Mouse (Mus musculus): ENCODE results near the gene Gc. TPM values are rescaled to one million over a fixed set of nuclear protein-coding genes. Genes with fewer than 3 reads are reported as not detected.

Gc gene
- total RNA-seq (2021), result not detected

DNA sequence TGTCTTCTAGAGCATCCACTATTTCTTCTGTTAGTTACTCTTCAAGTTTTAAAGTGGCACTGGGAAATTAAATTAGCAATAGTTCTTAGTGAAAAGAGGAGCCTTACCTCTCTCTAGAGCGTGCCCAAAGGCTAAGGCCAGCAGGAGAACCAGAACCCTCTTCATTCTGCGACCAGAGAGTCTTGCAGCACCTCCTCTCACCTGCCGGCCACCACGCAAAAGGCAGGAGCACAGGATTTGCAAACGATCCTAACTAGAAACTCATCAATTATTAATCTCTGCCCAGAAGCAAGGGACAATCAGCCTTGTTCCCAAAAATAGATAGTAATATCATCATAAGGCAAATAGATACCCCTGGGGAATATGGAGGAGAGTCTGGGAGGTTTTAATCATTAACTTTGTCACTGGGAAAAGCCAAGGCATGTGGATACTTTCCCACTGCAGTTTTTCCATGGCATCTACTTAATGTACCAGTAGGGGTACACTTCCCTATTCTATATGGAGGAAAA lies at the start of gene Gc:
Gene Gc (minus strand): TSS at position 345 of the 509 bp plus-strand sequence.
- DNase-seq (ENCODE audit: extremely low spot score in 1 of 2, low spot score in 1 of 2), result no peak

DNA sequence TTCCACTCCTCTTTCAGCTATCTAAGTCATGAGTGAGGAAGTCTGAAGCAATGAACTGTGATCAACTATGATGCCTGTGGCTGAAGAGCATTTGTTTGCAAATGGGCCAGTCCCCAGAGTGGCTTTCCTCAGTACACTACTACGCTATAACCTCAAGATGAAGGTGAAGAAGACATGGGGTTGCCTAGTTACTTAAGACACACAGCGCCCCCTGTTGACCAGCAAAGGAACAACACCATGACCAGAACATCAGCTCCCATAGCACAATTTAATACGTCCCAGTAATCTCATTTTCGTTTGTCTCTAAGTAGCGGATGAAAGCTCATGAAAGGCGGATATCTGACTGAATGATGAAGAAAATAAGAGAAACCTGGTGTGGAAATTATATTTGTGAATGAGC lies 42.5 kb upstream of the Gc start:
- DNase-seq (ENCODE audit: extremely low spot score in 1 of 2, low spot score in 1 of 2), result no peak

- no peak for DNase-seq (ENCODE audit: extremely low spot score in 1 of 2, low spot score in 1 of 2)
These were observed 34.9 kb upstream of the Gc start for GRCm38 (mm10) chr5:89492560-89492959.

DNA sequence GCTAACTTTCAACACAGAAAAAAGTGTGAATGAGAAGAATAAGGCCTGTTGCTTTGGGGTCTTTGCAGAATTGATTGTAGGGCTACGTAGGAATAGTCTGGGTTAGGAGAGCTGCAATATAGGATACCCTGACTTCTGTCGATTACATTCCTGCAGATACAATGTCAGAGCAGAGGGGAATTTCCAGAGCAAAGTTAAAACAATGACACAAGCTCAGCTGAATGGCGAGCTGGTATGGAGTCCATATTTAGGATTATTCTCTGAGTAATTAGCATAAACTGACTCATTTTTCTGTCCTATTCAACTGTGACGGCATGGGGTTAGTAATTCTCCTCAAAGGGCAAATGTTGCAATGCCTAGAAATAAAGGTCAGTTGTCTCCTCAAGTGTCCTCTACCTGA lies 12.8 kb upstream of the Gc start:
- DNase-seq (ENCODE audit: extremely low spot score in 1 of 2, low spot score in 1 of 2), result no peak

DNA sequence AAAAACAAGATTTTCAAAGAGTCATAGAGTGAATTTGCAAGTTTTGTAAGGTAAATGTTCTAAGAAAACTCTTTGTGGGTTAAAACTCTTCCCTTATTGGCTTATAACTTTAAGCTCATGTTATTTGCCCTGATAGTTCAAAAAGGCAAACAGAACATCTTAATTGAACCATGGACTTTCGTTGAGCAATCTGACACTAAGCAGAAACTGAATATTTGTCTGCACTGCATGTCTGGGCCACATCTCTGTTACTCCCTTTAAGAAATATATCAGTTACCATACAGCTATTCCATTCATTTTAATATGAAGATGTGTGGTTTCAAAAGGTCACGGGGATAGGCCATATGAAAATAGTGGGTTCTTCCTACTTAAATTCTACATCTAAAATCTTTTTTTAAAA lies 10.2 kb upstream of the Gc start:
- DNase-seq (ENCODE audit: extremely low spot score in 1 of 2, low spot score in 1 of 2), result no peak

DNA sequence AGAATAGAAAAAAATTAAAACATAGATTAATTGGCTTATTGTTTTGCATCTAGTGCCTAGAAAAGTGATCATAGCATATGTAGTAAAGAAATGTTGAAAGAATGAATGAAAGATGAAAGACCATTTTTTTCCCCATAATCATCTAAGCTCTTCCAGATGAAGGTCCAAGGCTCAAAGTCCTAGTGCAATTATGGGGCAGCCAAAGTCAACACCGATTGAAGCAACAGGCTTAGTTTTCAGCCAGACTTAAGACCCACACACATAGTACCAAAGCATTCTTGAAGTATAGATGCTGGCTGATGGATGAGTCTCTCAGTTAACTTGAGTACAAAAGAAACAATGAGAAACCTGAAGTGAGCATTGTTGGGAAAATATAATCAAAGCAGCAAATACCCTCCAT lies 9.3 kb upstream of the Gc start:
- no peak for DNase-seq (ENCODE audit: extremely low spot score in 1 of 2, low spot score in 1 of 2)

DNA sequence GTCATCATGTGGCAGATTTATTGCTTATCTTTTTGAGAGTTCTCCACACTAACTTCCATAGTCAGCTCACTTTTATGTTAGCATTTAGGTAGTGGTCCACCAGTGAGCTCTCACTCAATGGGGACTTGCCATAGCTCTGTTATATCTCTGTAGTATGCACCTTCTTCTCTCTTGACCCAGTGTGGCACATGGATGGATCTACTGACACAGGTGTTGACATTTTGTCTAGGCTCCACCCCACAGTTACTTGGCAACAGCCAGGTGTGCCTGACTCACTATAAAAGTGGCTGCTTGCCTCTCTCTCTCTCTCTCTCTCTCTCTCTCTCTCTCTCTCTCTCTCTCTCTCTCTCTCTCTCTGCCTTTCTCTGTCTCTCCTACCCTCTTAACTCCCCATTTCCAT lies 8.6 kb upstream of the Gc start:
- DNase-seq (ENCODE audit: extremely low spot score in 1 of 2, low spot score in 1 of 2), result no peak

- no peak for DNase-seq (ENCODE audit: extremely low spot score in 1 of 2, low spot score in 1 of 2)
These were observed 4.1 kb upstream of the Gc start for GRCm38 (mm10) chr5:89461817-89462216.

DNA sequence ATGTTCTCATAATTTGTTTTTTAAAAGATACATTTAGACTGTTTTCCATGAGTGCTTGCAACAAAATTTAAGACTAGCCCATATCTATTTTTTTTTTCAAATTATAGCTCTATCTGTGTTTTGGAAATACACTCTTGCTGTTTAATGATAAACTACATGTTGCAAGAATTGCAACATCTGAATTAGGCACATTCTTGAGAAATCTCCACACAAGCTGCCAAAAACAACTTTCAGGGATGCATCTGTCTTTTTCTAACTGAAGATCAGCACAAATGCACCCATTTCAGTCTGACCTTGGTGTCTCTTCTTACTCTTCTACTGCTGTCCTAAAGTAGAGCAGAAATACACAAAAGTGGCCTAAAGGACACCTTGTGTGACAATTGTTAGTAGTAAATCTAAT lies 1.9 kb upstream of the Gc start:
- no peak for DNase-seq (ENCODE audit: extremely low spot score in 1 of 2, low spot score in 1 of 2)

GRCm38 (mm10) chr5:89458987-89459386 lies 1.3 kb upstream of the Gc start:
- DNase-seq (ENCODE audit: extremely low spot score in 1 of 2, low spot score in 1 of 2), result no peak

DNA sequence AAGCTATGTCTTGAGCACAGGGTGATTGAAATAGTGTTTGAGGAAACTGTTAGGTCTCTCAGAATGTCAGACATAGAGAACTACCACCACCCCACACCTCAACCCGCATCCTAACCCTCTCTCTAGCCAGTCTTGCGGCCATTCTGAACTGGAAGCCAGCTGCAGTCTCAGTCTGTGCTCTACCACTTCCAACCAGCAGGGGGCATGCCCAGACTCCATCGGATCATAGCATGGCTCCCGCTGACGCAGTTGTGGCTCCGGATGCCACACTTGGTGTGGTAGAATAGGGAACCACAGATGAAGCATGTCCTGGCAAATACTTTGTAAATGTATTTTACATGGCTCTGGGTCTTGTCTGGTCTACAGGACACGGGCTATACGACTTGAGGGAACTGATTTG lies 2.2 kb downstream of the Gc start:
- peak in 1 of 2 experiments; percentile 52 for DNase-seq (ENCODE audit: extremely low spot score in 1 of 2, low spot score in 1 of 2)

GRCm38 (mm10) chr5:89450798-89451197 lies 6.9 kb downstream of the Gc start:
- no peak for DNase-seq (ENCODE audit: extremely low spot score in 1 of 2, low spot score in 1 of 2)

DNA sequence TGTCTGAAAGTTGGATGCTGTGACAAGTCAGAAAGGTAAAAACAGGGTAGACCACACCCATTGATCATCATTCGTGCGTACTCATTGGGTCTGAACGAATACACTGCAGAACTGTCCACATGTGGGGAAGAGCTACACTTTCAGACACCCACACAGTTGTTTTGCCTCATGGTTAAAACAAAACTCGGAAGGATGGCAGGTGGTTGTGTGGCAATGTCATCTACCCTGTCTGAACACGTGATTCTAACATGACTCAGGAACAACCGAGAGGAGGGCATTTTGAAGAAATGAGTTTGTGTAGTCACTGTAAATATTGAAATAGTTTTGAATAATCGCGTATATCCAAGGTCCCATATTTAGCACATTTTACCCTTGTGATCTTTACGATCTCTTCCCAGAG lies 8.4 kb downstream of the Gc start:
- no peak for DNase-seq (ENCODE audit: extremely low spot score in 1 of 2, low spot score in 1 of 2)

DNA sequence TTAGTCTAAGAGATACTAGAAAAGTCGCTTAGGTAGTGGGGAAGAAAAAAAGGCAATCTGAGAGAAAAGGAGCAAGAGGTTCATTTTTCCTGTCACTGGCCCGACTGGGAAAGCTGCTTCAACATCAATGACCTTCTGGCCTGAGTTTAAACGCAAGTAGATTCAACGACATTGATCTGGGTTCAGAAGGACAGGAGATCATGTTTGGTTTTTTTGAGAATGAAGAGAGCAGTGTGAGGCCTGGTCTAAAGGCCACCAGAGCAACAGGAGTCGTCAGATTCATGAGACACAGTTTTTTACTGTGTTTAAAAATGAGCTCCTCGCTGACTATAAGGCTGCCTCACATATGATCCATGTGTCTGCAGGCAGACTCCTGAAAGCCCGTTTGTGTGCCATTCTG lies 9.7 kb downstream of the Gc start:
- DNase-seq (ENCODE audit: extremely low spot score in 1 of 2, low spot score in 1 of 2), result no peak

DNA sequence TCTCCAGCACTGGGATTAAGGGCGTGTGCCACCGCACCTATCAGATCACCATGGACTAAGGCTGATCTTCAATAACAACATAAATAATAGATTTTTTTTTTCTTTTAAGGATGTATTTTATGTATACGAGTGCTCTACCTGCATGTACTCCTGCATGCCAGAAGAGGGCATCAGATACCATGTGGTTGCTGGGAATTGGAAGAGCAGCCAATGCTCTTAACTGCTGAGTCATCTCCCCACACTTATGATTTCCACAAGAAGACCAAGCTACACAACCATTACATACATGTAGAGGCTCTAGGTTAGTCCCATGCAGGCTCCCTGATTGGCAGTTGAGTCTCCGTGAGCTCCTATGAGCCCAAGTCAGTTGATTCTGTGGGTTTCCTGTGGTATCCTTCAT lies 13.3 kb downstream of the Gc start:
- no peak for DNase-seq (ENCODE audit: extremely low spot score in 1 of 2, low spot score in 1 of 2)

DNA sequence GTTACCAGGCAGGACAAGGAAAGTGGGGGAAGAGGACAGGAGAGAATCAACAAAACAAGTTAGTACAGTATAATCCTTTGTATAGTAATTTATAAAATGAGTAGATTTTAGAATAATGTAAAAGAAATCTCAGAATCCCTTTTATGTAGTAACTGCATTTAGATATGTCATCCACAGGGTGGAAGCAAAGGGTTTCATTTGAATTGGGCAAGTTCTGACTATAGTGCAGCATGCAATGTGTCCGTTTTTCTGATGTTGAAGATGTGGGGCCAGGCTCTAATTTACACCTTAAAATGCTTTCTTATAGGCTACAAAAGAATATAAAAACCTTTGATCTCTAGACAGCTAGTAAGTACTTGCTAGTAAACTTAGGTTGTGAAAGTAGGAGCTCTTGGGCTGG lies 46.2 kb downstream of the Gc start:
- DNase-seq (ENCODE audit: extremely low spot score in 1 of 2, low spot score in 1 of 2), result no peak

DNA sequence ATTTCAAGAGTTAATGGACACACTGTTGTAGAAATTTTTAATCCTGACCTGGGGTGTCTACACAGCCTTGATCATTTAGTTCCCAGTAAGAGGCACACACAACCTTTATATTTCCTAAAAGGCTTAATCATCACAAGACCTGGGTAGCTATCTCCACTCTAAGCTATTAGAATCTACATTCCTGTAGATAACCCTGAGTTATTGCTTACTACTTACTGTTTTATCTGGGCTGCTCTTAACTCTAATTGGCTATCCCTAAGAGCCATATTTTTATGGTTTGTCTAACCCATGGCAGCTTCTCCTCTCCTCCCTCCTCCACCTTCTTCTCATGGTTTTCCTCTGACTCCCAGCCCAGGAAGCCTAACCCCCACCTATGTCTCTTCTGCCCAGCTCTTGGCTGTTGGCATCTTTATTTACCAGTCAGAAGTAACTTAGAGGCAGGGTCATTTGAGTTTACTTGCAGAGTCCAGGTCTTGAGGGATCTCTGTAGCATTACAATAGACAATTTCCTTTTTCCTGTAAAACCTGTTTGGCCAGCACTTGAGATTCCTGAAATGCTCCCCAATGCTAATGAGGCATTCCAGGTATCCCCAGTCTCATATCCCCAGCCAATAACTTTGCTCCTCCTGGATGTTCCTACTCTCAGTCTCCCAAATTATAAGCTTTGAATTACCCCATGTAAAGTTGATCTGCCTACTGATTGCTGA lies 50.2 kb downstream of the Gc start:
- no peak for DNase-seq (ENCODE audit: extremely low spot score in 1 of 2, low spot score in 1 of 2)

DNA sequence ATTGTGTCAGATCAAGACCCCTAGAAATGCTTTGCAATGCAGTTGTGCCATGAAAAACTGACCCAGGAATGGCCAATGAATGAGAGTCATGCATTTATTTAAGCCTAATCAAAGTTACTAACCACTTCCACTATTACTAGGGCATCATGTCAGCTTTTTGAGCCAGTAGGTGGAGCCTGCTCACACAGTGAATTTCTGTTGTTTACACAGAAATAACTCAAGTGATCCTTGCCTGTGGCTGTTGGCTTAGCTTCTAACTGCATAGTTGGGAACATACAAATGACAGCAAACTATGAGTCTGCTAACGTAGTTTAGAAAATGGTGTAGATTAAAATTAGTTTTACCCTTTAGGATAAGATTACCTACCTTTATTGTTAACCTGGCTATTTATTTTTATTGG lies 52.6 kb downstream of the Gc start:
- DNase-seq (ENCODE audit: extremely low spot score in 1 of 2, low spot score in 1 of 2), result no peak

GRCm38 (mm10) chr5:89390405-89390804 lies 67.3 kb downstream of the Gc start:
- no peak for DNase-seq (ENCODE audit: extremely low spot score in 1 of 2, low spot score in 1 of 2)

DNA sequence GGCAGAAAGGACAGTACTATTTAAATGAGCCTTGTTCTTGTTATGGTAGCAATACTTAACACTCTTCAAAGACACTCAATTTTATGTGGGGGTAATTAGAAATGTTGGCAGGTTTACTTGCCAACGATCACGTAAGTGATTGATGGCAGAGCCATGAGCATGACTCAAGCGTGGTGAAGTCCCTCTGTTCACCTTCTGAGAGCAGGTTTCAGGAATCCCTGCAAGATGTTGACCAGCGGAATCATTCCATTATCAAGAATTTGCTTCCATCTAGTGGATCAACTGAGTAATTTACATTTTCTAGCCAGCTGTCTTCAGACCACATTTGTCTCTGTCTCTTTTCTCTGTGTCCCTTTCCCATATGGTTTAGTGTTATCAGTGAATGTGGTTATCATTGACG lies 73.5 kb downstream of the Gc start:
- peak in 1 of 2 experiments; percentile 19 for DNase-seq (ENCODE audit: extremely low spot score in 1 of 2, low spot score in 1 of 2)

DNA sequence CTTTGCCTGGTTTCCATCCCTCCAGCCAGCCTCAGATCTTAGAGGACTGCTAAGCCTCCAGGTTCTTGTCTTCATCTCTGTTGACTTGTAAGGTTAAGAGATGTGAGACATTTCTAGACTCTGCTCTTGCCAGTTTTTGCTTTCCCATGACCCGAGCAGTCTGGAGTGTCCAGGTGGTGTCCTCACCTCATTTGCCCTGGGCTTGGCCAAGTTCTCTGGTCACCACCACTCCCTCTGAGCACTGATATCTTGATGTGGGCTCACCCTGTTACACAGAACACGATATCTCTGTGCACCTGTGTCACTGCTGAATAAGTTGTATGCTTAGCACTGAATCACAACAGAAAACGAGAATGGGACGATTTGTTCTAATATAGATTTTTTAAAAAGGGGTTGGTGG lies 76.4 kb downstream of the Gc start:
- DNase-seq (ENCODE audit: extremely low spot score in 1 of 2, low spot score in 1 of 2), result no peak

GRCm38 (mm10) chr5:89370140-89370539 lies 87.6 kb downstream of the Gc start:
- DNase-seq (ENCODE audit: extremely low spot score in 1 of 2, low spot score in 1 of 2), result no peak

Measured in layer of hippocampus, postnatal 25 days (tissue).